Mouse (Mus musculus) ES-E14 (cell line): ENCODE data around the gene Pold4. TPM values are rescaled to one million over a fixed set of nuclear protein-coding genes. Genes with fewer than 3 reads are reported as not detected.

Experiments
- DNase-seq: peaks from one replicate; pipeline ENCODE4 v3.0.0-alpha.2; 2013; ENCODE audit warnings: low read depth, low spot score
- H3K27ac ChIP-seq: 2 replicates; pipeline ENCODE4 v1.5.1; 2012; ENCODE audit warnings: low read depth, mild to moderate bottlenecking, low read length, moderate library complexity, mixed read lengths; ENCODE audit not compliant: poor library complexity, insufficient read depth, severe bottlenecking
- H3K36me3 ChIP-seq: 2 replicates; pipeline ENCODE4 v1.6.1; 2012; ENCODE audit warnings: mild to moderate bottlenecking, low read length, moderate library complexity, mixed read lengths; ENCODE audit not compliant: control insufficient read depth, poor library complexity, insufficient read depth, severe bottlenecking
- H3K4me1 ChIP-seq, 2 experiments: fragments of 150-350 bp in 1 of 2; sonication (generic) in 1 of 2; 2 replicates each; pipeline ENCODE4 v1.6.1; 2012; ENCODE audit warnings: low read length in 2 of 2, mild to moderate bottlenecking in 1 of 2, mixed read lengths in 1 of 2; ENCODE audit not compliant: control insufficient read depth in 2 of 2, insufficient read depth in 2 of 2, poor library complexity in 1 of 2
- H3K4me3 ChIP-seq, 2 experiments: fragments of 150-350 bp in 1 of 2; sonication (generic) in 1 of 2; 2 replicates each; pipeline ENCODE4 v1.5.1; 2012; ENCODE audit warnings: low read length in 2 of 2, low read depth in 1 of 2, mild to moderate bottlenecking in 1 of 2, mixed read lengths in 1 of 2; ENCODE audit not compliant: insufficient read depth in 1 of 2, poor library complexity in 1 of 2, severe bottlenecking in 1 of 2
- H3K9ac ChIP-seq: 2 replicates; pipeline ENCODE4 v1.6.1; 2012; ENCODE audit warnings: low read depth, mild to moderate bottlenecking, low read length, mixed read lengths; ENCODE audit not compliant: poor library complexity, insufficient read depth, severe bottlenecking
- H3K9me3 ChIP-seq: fragments of 150-350 bp; sonication (generic); 2 replicates; pipeline ENCODE4 v1.6.1; 2012; ENCODE audit warnings: low read depth, mild to moderate bottlenecking, low read length; ENCODE audit not compliant: control insufficient read depth, insufficient read depth
- CHD2 ChIP-seq: IDR thresholded peaks from 2 replicates; pipeline ENCODE4 v1.6.1; 2014; ENCODE audit warnings: mild to moderate bottlenecking, low read depth, low read length, inconsistent platforms
- HCFC1 ChIP-seq: IDR thresholded peaks from 2 replicates; pipeline ENCODE4 v1.6.1; 2012; ENCODE audit warnings: low read length, inconsistent platforms, borderline replicate concordance; ENCODE audit not compliant: insufficient read depth
- MAFK ChIP-seq: IDR thresholded peaks from 2 replicates; pipeline ENCODE4 v1.6.1; 2014; ENCODE audit warnings: mild to moderate bottlenecking, low read depth, low read length, inconsistent platforms; ENCODE audit not compliant: insufficient read depth
- ZC3H11A ChIP-seq: IDR thresholded peaks from 2 replicates; pipeline ENCODE4 v1.6.1; 2012; ENCODE audit warnings: low read depth, mild to moderate bottlenecking, inconsistent platforms, low read length, borderline replicate concordance
- ZNF384 ChIP-seq: IDR thresholded peaks from 2 replicates; pipeline ENCODE4 v1.6.1; 2012; ENCODE audit warnings: low read depth, low read length, inconsistent platforms
- in situ Hi-C, 2 experiments: fragments of 600-800 bp; cut with MboI; formaldehyde crosslinking; loops; one replicate each; pipeline ENCODE4 v1.15.1; 2025; ENCODE audit warnings: low sequenced_read_pairs in 2 of 2, inconsistent platforms in 1 of 2; ENCODE audit not compliant: unreplicated experiment in 2 of 2
- total RNA-seq: library from RNA; depleted of rRNA; stranded (reverse); fragments of 300-350 nt; gene quantifications from 2 replicates; pipeline ENCODE4 v1.2.3, GENCODE M21; 2012

Pold4 gene
- total RNA-seq, 1 experiment, result 8.7 TPM

- no peak for DNase-seq
- in situ Hi-C loops, result no loop called here
- Histone ChIP-seq H3K4me1 (peaks cover 4 to 26% of the 10 kb centered on the region in 2 experiments; a peak in 2 of 4 replicates), H3K4me3 (no peak overlapping the region), H3K9me3 (no peaks in the 10 kb centered on the region), H3K27ac (no peak overlapping the region), H3K9ac (no peak overlapping the region), H3K36me3 (no peaks in the 10 kb centered on the region)
- TF ChIP-seq ZC3H11A (no peak), HCFC1 (no peak), CHD2 (no peak), ZNF384 (no peak), MAFK (no peak)
These were observed 19.7 kb upstream of the Pold4 start for GRCm38 (mm10) chr19:4211891-4212588.

GRCm38 (mm10) chr19:4213524-4213974 is 18.1 kb upstream of the Pold4 start:
- Histone ChIP-seq H3K36me3 (no peaks in the 10 kb centered on the region), H3K9ac (no peak overlapping the region), H3K4me1 (peaks cover 4 to 19% of the 10 kb centered on the region in 2 experiments; a peak in 3 of 4 replicates), H3K27ac (no peak overlapping the region), H3K4me3 (peak overlapping the region; percentile 67 to 84; a peak in 2 of 4 replicates), H3K9me3 (no peaks in the 10 kb centered on the region)
- TF ChIP-seq HCFC1, result no peak
- 0 out of 2 replicates have a peak, but pooled peaks have one; percentile 23 for TF ChIP-seq MAFK
- no peak for TF ChIP-seq ZC3H11A
- no peak for TF ChIP-seq ZNF384
- no peak for TF ChIP-seq CHD2
- DNase-seq, result no peak
- in situ Hi-C loops, result no loop called here

- Histone ChIP-seq H3K27ac (no peak within 1 kb of the TSS), H3K4me1 (peaks cover 2 to 14% of the 10 kb centered on the region in 2 experiments; a peak in 3 of 4 replicates), H3K9me3 (no peaks in the 10 kb centered on the region), H3K4me3 (peak within 1 kb of the TSS; percentile 67 to 84), H3K9ac (peak within 1 kb of the TSS; percentile 74), H3K36me3 (no peaks in the 10 kb centered on the region)
- in situ Hi-C loops, result no loop called here
- no peak for TF ChIP-seq CHD2
- TF ChIP-seq ZC3H11A, result no peak
- no peak for TF ChIP-seq ZNF384
- TF ChIP-seq HCFC1, result no peak
- TF ChIP-seq MAFK, result no peak
- DNase-seq, result no peak
These were observed 17.5 kb upstream of the Pold4 start, which contains the start of the genes Clcf1 and AC109138.7 for GRCm38 (mm10) chr19:4214071-4214770. Clcf1 (plus strand) TSS chr19:4214238. AC109138.7 (plus strand) TSS chr19:4214357.

- Histone ChIP-seq H3K9ac (peak overlapping the region; percentile 74), H3K27ac (no peak overlapping the region), H3K4me3 (peak overlapping the region; percentile 67 to 84), H3K9me3 (no peaks in the 10 kb centered on the region), H3K36me3 (no peaks in the 10 kb centered on the region), H3K4me1 (peaks cover 2 to 14% of the 10 kb centered on the region in 2 experiments; a peak in 3 of 4 replicates)
- in situ Hi-C loops, result no loop called here
- TF ChIP-seq MAFK (no peak), ZNF384 (no peak), CHD2 (no peak), HCFC1 (no peak)
- DNase-seq, result no peak
These were observed 16.8 kb upstream of the Pold4 start for GRCm38 (mm10) chr19:4214771-4215450.
